8 mouse cellular contexts compared by ENCODE assay signal in the genomic region with DNA sequence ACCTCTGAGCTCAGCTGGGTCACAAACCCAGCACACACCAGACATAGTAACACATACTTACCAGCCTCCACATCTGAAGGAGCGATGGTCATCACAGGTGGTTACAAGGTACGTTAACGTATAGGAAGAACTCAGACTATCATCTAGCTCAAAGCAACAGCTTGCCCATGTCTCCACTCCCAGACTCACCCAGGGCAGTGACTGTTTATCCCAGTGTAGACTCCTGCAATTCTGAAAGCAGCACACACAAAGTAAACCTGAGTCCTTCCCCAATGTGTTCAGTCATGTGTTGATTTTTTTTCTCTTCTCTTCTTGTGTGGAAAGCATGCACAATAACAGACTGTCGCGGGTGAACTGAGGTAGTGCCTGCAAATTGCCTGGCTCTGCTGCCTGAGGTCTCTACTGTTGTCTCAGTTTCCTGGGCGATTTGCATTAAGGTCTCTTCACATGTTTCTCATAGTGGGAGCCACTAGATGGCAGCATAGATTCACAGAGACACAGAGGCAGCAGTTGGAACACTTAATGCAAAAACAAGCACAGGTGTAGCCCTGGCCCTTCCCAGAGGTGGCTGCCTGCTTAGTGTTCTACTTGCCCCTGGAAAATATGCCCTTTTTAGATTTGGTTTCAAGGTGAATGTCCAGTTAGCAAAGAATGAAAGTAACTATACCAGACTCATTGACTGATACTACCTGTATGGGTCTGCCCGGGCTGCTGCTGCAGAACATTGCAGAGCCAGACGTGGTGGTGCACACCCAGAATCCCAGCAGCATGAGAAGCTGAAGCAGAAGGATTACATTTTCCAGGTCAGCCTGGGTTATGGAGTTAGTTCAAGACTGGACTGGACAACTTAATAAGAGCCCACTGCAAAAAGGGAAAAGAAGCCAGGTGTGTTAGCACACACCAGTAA. TPM values are rescaled to one million over a fixed set of nuclear protein-coding genes. Genes with fewer than 3 reads are reported as not detected.
A peak's percentile ranks its signal among the peaks of the same experiment; 100 is the strongest.
DNase-seq lines count a peak whose midpoint lies in the region; ATAC-seq and TF ChIP-seq lines count a peak whose summit lies in the region.

No protein-coding gene starts in this region.

- H3K27me3 ChIP-seq in heart, adult 2 months (ENCODE audit: control insufficient read depth, insufficient read depth, low read length): no peaks in the 10 kb centered on the region
- no peaks in the 10 kb centered on the region for H3K27me3 ChIP-seq in heart, embryonic 12.5 days (replicated peaks)
- H3K27me3 ChIP-seq in intestine, embryonic 15.5 days (replicated peaks): no peaks in the 10 kb centered on the region
- H3K27me3 ChIP-seq in midbrain, embryonic 11.5 days (ENCODE audit: control insufficient read depth, insufficient read depth, low read length): no peaks in the 10 kb centered on the region

- H3K27ac ChIP-seq in heart, adult 2 months: no peak overlapping the region
- H3K27ac ChIP-seq in heart, embryonic 12.5 days (ENCODE audit: poor library complexity, severe bottlenecking): no peak overlapping the region
- no peak overlapping the region for H3K27ac ChIP-seq in intestine, embryonic 15.5 days
- no peak overlapping the region for H3K27ac ChIP-seq in midbrain, embryonic 11.5 days (ENCODE audit: low read depth, low read length)

- no peaks in the 10 kb centered on the region for H3K79me2 ChIP-seq in heart, adult 2 months (replicated peaks; ENCODE audit: control insufficient read depth, insufficient read depth, low read length)

- TF ChIP-seq POLR2A in heart, adult 2 months (IDR thresholded peaks at IDR 0.05; ENCODE audit: insufficient read depth, low read depth, low read length): no peak

- no peak overlapping the region for H3K9ac ChIP-seq in heart, adult 2 months (ENCODE audit: low read depth, low read length)
- no peak overlapping the region for H3K9ac ChIP-seq in heart, embryonic 12.5 days
- no peak overlapping the region for H3K9ac ChIP-seq in intestine, embryonic 15.5 days
- H3K9ac ChIP-seq in midbrain, embryonic 11.5 days (ENCODE audit: low read length): no peak overlapping the region

- WGBS in heart, adult 2 months: 47% methylated on average over 8 of the region's 8 CpGs
- WGBS in heart, embryonic 12.5 days: 44% methylated on average over 8 of the region's 8 CpGs
- WGBS in intestine, embryonic 15.5 days: 44% methylated on average over 8 of the region's 8 CpGs
- WGBS in midbrain, embryonic 11.5 days: 54% methylated on average over 8 of the region's 8 CpGs

- no peaks in the 10 kb centered on the region for H3K4me1 ChIP-seq in heart, adult 2 months (ENCODE audit: control insufficient read depth, insufficient read depth, low read length)
- peaks cover 31% of the 10 kb centered on the region for H3K4me1 ChIP-seq in heart, embryonic 12.5 days (replicated peaks)
- H3K4me1 ChIP-seq in intestine, embryonic 15.5 days (replicated peaks): peaks cover 9% of the 10 kb centered on the region; the same call in 1 of the 2 replicates
- no peaks in the 10 kb centered on the region for H3K4me1 ChIP-seq in midbrain, embryonic 11.5 days (ENCODE audit: control insufficient read depth, insufficient read depth, low read length)

- intact Hi-C loops in heart, adult 2 months (cut with DNase I): loop anchor here (1.0 to 10.0 kb wide), 3 partner anchors 288 to 640 kb away; no protein-coding TSS in a partner anchor

- no peaks in the 10 kb centered on the region for H3K36me3 ChIP-seq in heart, adult 2 months (ENCODE audit: control insufficient read depth, insufficient read depth, low read length)
- H3K36me3 ChIP-seq in heart, embryonic 12.5 days: no peaks in the 10 kb centered on the region
- H3K36me3 ChIP-seq in intestine, embryonic 15.5 days: no peaks in the 10 kb centered on the region
- no peaks in the 10 kb centered on the region for H3K36me3 ChIP-seq in midbrain, embryonic 11.5 days (ENCODE audit: control insufficient read depth, insufficient read depth, low read length)

- peak; percentile 39 for DNase-seq in heart, adult 2 months
- DNase-seq in cerebellum, adult 18-20 months: peak; percentile 79 to 84
- DNase-seq in forelimb bud, embryonic 11.5 days (ENCODE audit: low read depth, low spot score): peak; percentile 90
- DNase-seq in left cerebral cortex, adult 8-10 months (ENCODE audit: low spot score in 2 of 2): peak; percentile 44
- peak; percentile 91 for DNase-seq in midbrain, embryonic 11.5 days (ENCODE audit: low spot score, missing footprints)
- DNase-seq in spleen, adult 12 weeks (ENCODE audit: low spot score): peak; percentile 44

- no peaks in the 10 kb centered on the region for H3K9me3 ChIP-seq in heart, embryonic 12.5 days (replicated peaks)
- no peaks in the 10 kb centered on the region for H3K9me3 ChIP-seq in intestine, embryonic 15.5 days
- H3K9me3 ChIP-seq in midbrain, embryonic 11.5 days (ENCODE audit: control insufficient read depth, low read length): no peaks in the 10 kb centered on the region

- peak; percentile 96 for TF ChIP-seq CTCF in heart, adult 2 months (IDR thresholded peaks at IDR 0.05)

- H3K4me2 ChIP-seq in heart, embryonic 12.5 days: no peak overlapping the region
- no peak overlapping the region for H3K4me2 ChIP-seq in intestine, embryonic 15.5 days (replicated peaks)
- H3K4me2 ChIP-seq in midbrain, embryonic 11.5 days: no peak overlapping the region

- no peak for ATAC-seq in heart, embryonic 12.5 days (ENCODE audit: insufficient number of reproducible peaks, low FRiP score)
- ATAC-seq in intestine, embryonic 15.5 days: peak; percentile 27; the same call in 1 of the 2 replicates
- ATAC-seq in midbrain, embryonic 11.5 days (ENCODE audit: low FRiP score): peak; percentile 59; the same call in 1 of the 2 replicates

- no peak overlapping the region for H3K4me3 ChIP-seq in heart, adult 2 months
- no peak overlapping the region for H3K4me3 ChIP-seq in heart, embryonic 12.5 days
- H3K4me3 ChIP-seq in intestine, embryonic 15.5 days (replicated peaks): no peak overlapping the region
- H3K4me3 ChIP-seq in midbrain, embryonic 11.5 days (ENCODE audit: low read depth, low read length): no peak overlapping the region

- TF ChIP-seq EP300 in heart, adult 2 months (IDR thresholded peaks at IDR 0.05; ENCODE audit: insufficient read depth, low read depth, low read length): peak; percentile 72; the same call in 1 of the 2 replicates

RNA-seq across cellular contexts. Expression of gene A930018P22Rik, which starts 11.8 kb away (rescaled TPM):
- under 1 TPM; 0.48 to 0.63 TPM for total RNA-seq in heart, adult 2 months (2021)
- not detected in 2 replicates for polyA plus RNA-seq in heart, adult 2 months (2012; rRNA removed)
- polyA plus RNA-seq in heart, embryonic 12.5 days (2016; fragmentation: Nextera tagmentation; extraction: Ambion mirVana): 0.36 and 0.55 TPM in 2 replicates
- 0.24 TPM in 1 of 2 replicates, not detected in the other for polyA plus RNA-seq in intestine, embryonic 15.5 days (2015; fragmentation: Nextera tagmentation; extraction: Ambion mirVana)
- not detected for total RNA-seq in left cerebral cortex, adult 8-10 months (2022)
- 0.16 and 0.34 TPM in 2 replicates for polyA plus RNA-seq in midbrain, embryonic 11.5 days (2014; fragmentation: Nextera tagmentation; extraction: Ambion mirVana)

RNA-seq across cellular contexts. Expression of gene Cd59a, which starts 38.8 kb away (rescaled TPM):
- total RNA-seq in heart, adult 2 months (2021): 10 to 100 TPM; 48.9 to 53.9 TPM
- polyA plus RNA-seq in heart, adult 2 months (2012; rRNA removed): 40.1 and 97.1 TPM in 2 replicates
- 83.3 and 85.1 TPM in 2 replicates for polyA plus RNA-seq in heart, embryonic 12.5 days (2016; fragmentation: Nextera tagmentation; extraction: Ambion mirVana)
- polyA plus RNA-seq in intestine, embryonic 15.5 days (2015; fragmentation: Nextera tagmentation; extraction: Ambion mirVana): 30.5 and 30.6 TPM in 2 replicates
- total RNA-seq in left cerebral cortex, adult 8-10 months (2022): 1 to 10 TPM; 4.3 to 8.0 (median 7.0) TPM
- polyA plus RNA-seq in midbrain, embryonic 11.5 days (2014; fragmentation: Nextera tagmentation; extraction: Ambion mirVana): 29.2 and 31.2 TPM in 2 replicates

Comparison
In these comparisons a context has a peak if more than half of its experiments do, and no peak if none do; other contexts are left out.
1. DNase-seq: peak in every context shown above with its lines; median percentile 91 in midbrain, embryonic 11.5 days; 90 in forelimb bud, embryonic 11.5 days; 82 in cerebellum, adult 18-20 months; 44 in left cerebral cortex, adult 8-10 months; 44 in spleen, adult 12 weeks; 39 in heart, adult 2 months.